Mouse (Mus musculus) adrenal gland, adult (tissue): ENCODE results near the gene Pawr.
A peak's percentile ranks its signal among the peaks of the same experiment; 100 is the strongest.
"Not testable (repeated sequence)": the region's sequence is repeated elsewhere in the genome, so short reads cannot be mapped to it uniquely, and the experiment has no call there.

Experiments
- DNase-seq, 2 experiments: peaks; one replicate each; pipeline ENCODE4 v3.0.0; 2022 to 2023; ENCODE audit warnings: low spot score in 1 of 2; ENCODE audit not compliant: inconsistent age in 2 of 2

Gene Pawr

DNA sequence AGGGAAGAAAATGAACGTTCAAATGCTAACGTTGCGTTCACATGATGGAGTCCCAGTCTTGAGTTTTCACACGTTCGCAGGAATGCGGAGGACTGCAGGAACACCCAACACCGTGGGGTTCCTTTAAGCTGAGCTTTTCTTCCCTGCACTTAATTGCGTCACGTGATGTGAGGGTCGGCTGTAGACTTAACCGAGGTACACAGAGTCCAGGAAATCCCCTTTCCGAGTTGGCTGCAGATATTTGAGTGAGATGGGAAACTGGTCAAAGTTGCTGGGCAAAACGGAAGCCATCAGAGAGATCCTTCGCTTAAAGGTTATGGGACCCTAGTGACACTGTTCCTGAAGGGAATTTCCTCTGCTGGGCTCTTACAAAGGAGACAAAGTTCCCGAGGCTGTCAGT, 102.1 kb downstream of the Pawr start:
- peak; percentile 18 to 49 for DNase-seq

DNA sequence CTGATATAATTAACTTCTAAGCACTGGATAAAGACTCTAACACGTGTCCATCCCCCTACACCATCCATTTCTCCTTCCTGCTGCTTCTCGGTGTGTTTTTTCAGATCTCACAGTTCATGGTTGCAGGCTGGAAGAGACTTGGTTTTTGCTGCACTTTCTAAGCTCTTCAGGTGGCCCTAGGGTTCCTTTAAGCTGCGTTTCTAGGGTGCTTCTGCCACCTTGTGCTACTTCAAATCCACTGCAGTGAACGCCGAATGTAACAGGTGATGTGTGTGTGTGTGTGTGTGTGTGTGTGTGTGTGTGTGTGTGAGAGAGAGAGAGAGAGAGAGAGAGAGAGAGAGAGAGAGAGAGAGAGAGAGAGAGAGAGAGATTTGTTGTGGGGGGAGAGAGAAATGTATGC, 103.7 kb downstream of the Pawr start:
- DNase-seq: no peak

- DNase-seq: no peak
Measured at GRCm38 (mm10) chr10:108436365-108436764, 104.4 kb downstream of the Pawr start.

- DNase-seq: not testable (repeated sequence)
Measured at GRCm38 (mm10) chr10:108440251-108440650, 108.3 kb downstream of the Pawr start.

GRCm38 (mm10) chr10:108443931-108444876, 112.3 kb downstream of the Pawr start:
- DNase-seq: no peak

GRCm38 (mm10) chr10:108445123-108445522, 113.2 kb downstream of the Pawr start:
- DNase-seq: peak in 1 of 2 experiments; percentile 30

GRCm38 (mm10) chr10:108445606-108446005, 113.7 kb downstream of the Pawr start:
- no peak for DNase-seq

- peak; percentile 47 to 89 for DNase-seq
Measured at GRCm38 (mm10) chr10:108446041-108446931, 114.4 kb downstream of the Pawr start.

GRCm38 (mm10) chr10:108447211-108447610, 115.3 kb downstream of the Pawr start:
- DNase-seq: no peak

DNA sequence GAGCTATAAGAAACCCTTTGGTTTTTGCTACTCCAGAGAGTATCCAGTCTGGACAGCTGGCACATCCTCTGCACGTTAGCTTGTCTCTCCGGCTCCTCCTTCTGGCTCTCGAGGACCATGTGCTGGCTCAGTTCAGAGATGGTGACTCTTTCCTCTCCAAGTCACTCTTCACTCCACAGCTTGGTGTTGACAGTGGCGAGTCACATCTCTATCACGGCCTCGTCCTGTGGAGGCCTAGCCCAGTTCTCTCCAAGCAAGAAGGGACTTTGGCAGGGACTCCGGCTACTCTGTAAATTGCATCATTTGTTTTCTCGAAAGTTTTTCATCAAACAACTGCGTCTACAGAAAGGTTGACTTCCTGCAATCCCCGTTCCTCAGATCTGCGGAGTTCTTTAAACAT, 116.5 kb downstream of the Pawr start:
- DNase-seq: no peak

- no peak for DNase-seq
Measured at GRCm38 (mm10) chr10:108450401-108450800, 118.5 kb downstream of the Pawr start.

DNA sequence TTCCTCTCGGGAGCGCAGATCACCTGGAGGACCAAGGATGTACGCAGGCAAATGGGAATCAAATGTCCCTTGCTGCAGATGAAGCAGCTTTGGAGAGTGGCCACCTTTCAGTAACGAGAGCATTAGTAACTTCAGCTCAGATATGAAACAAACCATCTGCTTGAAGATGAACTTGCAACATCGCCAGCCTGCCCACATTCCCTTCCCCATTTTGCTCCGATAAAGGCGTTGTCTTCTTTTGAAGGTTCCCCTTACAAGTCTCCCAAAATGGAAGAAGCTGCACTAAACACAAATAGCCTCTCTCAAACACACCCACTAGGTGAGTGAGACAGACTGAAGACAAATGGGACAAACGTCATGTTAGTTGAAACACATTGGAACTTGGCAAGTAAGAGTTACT, 119.6 kb downstream of the Pawr start:
- DNase-seq: no peak

DNA sequence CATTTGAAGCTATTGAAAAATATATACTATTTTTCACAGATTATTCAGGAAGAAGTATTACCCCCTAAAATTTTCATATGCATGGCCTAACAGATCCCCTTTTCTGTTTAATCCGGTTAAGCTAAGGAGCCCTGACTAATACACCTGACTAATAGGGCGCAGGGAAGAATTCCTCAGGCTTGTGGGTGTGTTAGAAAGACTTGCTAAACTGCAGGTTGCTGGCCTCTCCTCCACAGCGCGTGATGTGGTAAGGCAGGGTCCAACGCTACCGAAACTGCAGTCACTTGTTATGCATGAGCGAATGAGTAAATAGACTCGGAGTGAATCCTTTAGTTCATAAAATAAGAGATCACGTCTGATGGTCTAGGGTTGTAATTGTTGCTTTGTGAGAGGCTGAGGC, 120.5 kb downstream of the Pawr start:
- no peak for DNase-seq

- no peak for DNase-seq
Measured at GRCm38 (mm10) chr10:108453561-108453960, 121.6 kb downstream of the Pawr start.

DNA sequence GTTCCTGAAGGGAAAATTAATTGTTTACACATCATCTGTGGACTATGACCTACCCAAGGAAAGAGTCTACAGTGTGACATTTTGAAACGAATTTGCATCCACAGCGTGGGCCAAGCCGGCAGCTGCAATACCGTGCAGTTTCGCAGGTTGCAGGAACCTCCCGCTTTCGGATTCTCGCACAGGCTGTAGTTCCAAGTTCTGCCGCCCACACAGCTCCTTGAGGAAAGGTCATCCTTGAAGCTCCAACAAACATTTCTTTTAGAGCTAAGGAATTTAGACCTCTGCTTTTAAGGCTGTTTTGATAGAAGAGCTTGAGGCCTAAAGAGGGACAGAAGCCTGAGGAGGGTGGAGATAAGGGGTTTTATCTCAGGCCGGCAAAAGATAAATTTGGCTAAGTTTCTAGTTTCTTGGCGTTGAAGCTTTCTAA, 122.8 kb downstream of the Pawr start:
- peak in 1 of 2 experiments; percentile 35 for DNase-seq

DNA sequence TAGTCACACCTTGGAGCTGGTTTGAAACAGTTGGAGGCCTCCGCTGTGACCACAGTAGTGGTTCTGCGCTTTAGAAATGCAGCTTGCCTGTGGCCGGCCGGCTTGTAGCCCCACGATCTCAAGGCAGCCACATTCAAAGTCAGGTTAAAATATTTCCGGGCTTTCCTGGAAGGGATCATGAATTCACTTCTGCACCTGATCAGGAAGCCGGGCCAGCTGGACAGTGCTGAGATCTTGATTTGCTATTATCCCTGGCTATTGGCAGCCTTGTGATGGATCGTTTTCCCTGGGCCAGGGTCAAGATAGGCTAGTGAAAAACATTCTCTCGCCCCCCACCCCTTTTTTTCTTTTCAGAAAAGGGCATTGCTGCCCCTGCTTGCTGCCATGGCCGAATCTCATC, 123.3 kb downstream of the Pawr start:
- no peak for DNase-seq

- DNase-seq: no peak
Measured at GRCm38 (mm10) chr10:108455883-108456282, 124.0 kb downstream of the Pawr start.

- no peak for DNase-seq
Measured at GRCm38 (mm10) chr10:108457054-108457453, 125.1 kb downstream of the Pawr start.

DNA sequence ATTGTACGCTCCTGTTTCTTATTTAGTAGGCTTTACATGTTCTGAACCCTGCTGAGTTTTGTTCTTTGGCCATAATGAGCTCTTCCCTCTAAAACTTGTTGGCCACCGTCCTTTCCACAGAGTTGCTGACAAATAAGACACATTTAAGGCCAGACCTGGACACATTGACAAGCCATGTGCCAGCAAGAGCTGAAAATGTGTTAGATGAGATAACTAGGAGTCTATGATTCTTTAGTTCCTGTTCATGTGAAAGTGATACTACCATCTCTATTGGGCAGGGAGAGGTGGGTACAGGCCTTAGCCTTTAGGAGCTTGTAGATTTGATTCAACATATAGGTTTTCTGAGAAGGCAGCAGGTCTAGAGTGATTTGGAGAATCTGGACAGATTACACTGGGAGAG, 129.9 kb downstream of the Pawr start:
- no peak for DNase-seq
